Mouse (Mus musculus) CD4-positive naive resting alpha-beta T cell, adult 57 days (primary cell): ENCODE data around the gene Tex30. TPM values are rescaled to one million over a fixed set of nuclear protein-coding genes. Genes with fewer than 3 reads are reported as not detected.

Experiments
- total RNA-seq: library from RNA; stranded (reverse); gene quantifications from one replicate; pipeline ENCODE4 v1.2.4, GENCODE M21; 2023

Tex30 gene
- total RNA-seq: 40.6 TPM

DNA sequence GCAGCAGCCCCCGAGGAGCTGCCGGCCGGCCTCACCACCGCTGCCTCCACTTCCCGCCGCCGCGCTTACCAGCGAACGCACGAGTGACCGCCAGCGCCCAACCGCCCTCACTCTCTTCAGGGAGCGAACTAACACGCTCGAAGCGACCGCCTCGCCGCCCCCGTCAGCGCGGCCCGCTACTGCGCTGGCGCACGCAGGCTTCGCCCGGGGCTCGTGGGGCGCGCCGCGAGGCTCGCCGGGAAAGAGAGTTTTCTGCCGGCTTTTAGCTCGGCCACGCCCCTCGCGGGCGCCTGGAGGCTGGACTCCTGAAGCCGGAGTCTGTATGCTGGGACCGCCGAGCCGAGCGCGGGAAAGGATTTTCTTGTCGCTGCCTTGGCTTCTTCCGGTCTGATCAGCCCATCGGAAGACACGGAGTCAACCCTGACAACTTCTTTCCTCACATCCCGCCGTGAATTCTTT lies at the start of gene Tex30:
Gene Tex30 (minus strand): TSS at position 183 of the 459 bp plus-strand sequence.

GRCm38 (mm10) chr1:44147563-44148381 lies 45.5 kb upstream of the Tex30 start, which contains the start of gene Ercc5:
Ercc5 (plus strand) TSS chr1:44147744.

GRCm38 (mm10) chr1:44118239-44119054 lies 16.2 kb upstream of the Tex30 start, which contains the start of the genes Kdelc1 and Bivm:
Kdelc1 (minus strand) TSS chr1:44118808.
Bivm (plus strand) TSS chr1:44118957.

DNA sequence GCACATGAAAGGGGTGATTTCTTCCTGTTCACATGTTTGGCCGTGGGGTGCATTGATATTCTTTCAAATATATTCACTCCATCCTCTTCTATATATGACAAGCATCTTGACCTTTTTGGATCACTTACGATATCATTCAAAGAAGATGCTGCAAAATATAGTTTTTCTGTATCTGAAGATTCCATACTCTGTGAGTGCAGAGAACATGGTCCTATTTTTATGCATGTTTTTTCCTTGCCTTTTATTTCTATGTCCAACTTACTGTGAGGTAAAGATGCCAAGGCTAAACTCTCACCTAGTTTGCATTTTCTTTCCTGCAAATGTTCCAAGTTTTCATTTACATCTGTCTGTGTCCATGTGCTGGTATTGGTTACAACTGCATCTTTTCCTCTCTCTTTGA lies 40.4 kb downstream of the Tex30 start, which contains the start of gene Gm8251:
Gene Gm8251 (minus strand): TSS at position 101 of the 400 bp plus-strand sequence.

Other genes with a start within 250 kb of the Tex30 start
- gene Tpp2, start 168.8 kb downstream of the Tex30 start, total RNA-seq: 131 TPM
- not detected for gene Mettl21c, start 82.4 kb downstream of the Tex30 start, total RNA-seq
- 0.35 TPM for gene Gm8251, start 40.5 kb downstream of the Tex30 start, total RNA-seq
- gene Kdelc1, start 16.4 kb upstream of the Tex30 start, total RNA-seq: 1.4 TPM
- 6.1 TPM for gene Bivm, start 16.5 kb upstream of the Tex30 start, total RNA-seq
- 30.5 TPM for gene Ercc5, start 45.3 kb upstream of the Tex30 start, total RNA-seq
- gene Mettl21e, start 116.5 kb upstream of the Tex30 start, total RNA-seq: not detected